9 mouse cellular contexts compared by ENCODE assay signal in genomic region chr1:132525832-132526231, GRCm38 (mm10). TPM values are rescaled to one million over a fixed set of nuclear protein-coding genes. Genes with fewer than 3 reads are reported as not detected.
DNase-seq lines count a peak whose midpoint lies in the region; ATAC-seq and TF ChIP-seq lines count a peak whose summit lies in the region.
"Had no signal": no experiment of that assay in that cellular context is flagged by ENCODE, and none has a peak within 500 bp of the region (broad histone marks: within the 10 kb centered on the region; RNA-seq: fewer than 3 reads in every experiment).

No protein-coding gene starts in this region.

- H3K36me3 ChIP-seq in liver, postnatal 0 days (replicated peaks; ENCODE audit: insufficient read depth, low read length) = no peaks in the 10 kb centered on the region
- H3K36me3 ChIP-seq: heart, embryonic 15.5 days had no signal

- 0 out of 2 replicates have a peak, but pooled peaks cover 2% of the 10 kb centered on the region for H3K27me3 ChIP-seq in liver, postnatal 0 days (ENCODE audit: insufficient read depth, low read length)

- ATAC-seq in liver, postnatal 0 days = peak; percentile 48; the same call in 1 of the 2 replicates
- peak; percentile 28; the same call in 1 of the 2 replicates for ATAC-seq in neutrophil, adult 5-6 weeks (ENCODE audit: extremely low read depth, insufficient number of reproducible peaks, low FRiP score, poor library complexity, severe bottlenecking)

- H3K27ac ChIP-seq in liver, postnatal 0 days (ENCODE audit: low read depth) = no peak overlapping the region
- H3K27ac ChIP-seq: heart, embryonic 15.5 days had no signal

- TF ChIP-seq EP300 in liver, postnatal 0 days (IDR thresholded peaks at IDR 0.05; ENCODE audit: low read depth) = no peak

- 4% methylated on average over 10 of the region's 10 CpGs for WGBS in liver, postnatal 0 days (ENCODE audit: insufficient replicate concordance)

- DNase-seq in 3T3-L1 (ENCODE audit: low read depth, low spot score) = peak; percentile 79
- peak; percentile 80 for DNase-seq in MN1 (ENCODE audit: low spot score)
- DNase-seq in cerebellum, adult 9-11 months = peak; percentile 89
- DNase-seq in forelimb bud, embryonic 11.5 days (ENCODE audit: low read depth, low spot score) = peak; percentile 87
- DNase-seq in kidney, postnatal 10 days = peak; percentile 76
- DNase-seq in liver, postnatal 0 days = peak; percentile 72
- peak; percentile 59 for DNase-seq in thymus, postnatal 14 days

- H3K9ac ChIP-seq in liver, postnatal 0 days (replicated peaks) = no peak overlapping the region
- H3K9ac ChIP-seq: heart, embryonic 15.5 days had no signal

- H3K4me2 ChIP-seq in liver, postnatal 0 days (ENCODE audit: low read depth, low read length) = no peak overlapping the region
- H3K4me2 ChIP-seq: heart, embryonic 15.5 days had no signal

- no peaks in the 10 kb centered on the region for H3K4me1 ChIP-seq in liver, postnatal 0 days (ENCODE audit: insufficient read depth)

- no peak overlapping the region for H3K4me3 ChIP-seq in liver, postnatal 0 days (ENCODE audit: low read depth, low read length)
- H3K4me3 ChIP-seq: heart, embryonic 15.5 days had no signal

- TF ChIP-seq CTCF in liver, postnatal 0 days (IDR thresholded peaks at IDR 0.05; ENCODE audit: low read depth) = peak; percentile 88

- no peaks in the 10 kb centered on the region for H3K9me3 ChIP-seq in liver, postnatal 0 days (ENCODE audit: low read length)
- H3K9me3 ChIP-seq: heart, embryonic 15.5 days had no signal

RNA-seq across cellular contexts. Expression of gene Cntn2, which starts 17.2 kb away (rescaled TPM):
- 0.02 and 0.20 TPM in 2 replicates for polyA plus RNA-seq in liver, postnatal 0 days (2015; fragmentation: Nextera tagmentation; extraction: Ambion mirVana)
- under 0.01 TPM in 2 replicates for total RNA-seq in neutrophil, adult 5-6 weeks (2017)

RNA-seq across cellular contexts. Expression of gene Tmem81, which starts 19.8 kb away (rescaled TPM):
- polyA plus RNA-seq in liver, postnatal 0 days (2015; fragmentation: Nextera tagmentation; extraction: Ambion mirVana) = 0.62 and 0.66 TPM in 2 replicates
- total RNA-seq in neutrophil, adult 5-6 weeks (2017) = 11.3 and 11.7 TPM in 2 replicates

RNA-seq across cellular contexts. Expression of gene Rbbp5, which starts 48.7 kb away (rescaled TPM):
- 12.4 and 13.1 TPM in 2 replicates for polyA plus RNA-seq in liver, postnatal 0 days (2015; fragmentation: Nextera tagmentation; extraction: Ambion mirVana)
- 49.8 and 57.6 TPM in 2 replicates for total RNA-seq in neutrophil, adult 5-6 weeks (2017)
